In the genomic region with DNA sequence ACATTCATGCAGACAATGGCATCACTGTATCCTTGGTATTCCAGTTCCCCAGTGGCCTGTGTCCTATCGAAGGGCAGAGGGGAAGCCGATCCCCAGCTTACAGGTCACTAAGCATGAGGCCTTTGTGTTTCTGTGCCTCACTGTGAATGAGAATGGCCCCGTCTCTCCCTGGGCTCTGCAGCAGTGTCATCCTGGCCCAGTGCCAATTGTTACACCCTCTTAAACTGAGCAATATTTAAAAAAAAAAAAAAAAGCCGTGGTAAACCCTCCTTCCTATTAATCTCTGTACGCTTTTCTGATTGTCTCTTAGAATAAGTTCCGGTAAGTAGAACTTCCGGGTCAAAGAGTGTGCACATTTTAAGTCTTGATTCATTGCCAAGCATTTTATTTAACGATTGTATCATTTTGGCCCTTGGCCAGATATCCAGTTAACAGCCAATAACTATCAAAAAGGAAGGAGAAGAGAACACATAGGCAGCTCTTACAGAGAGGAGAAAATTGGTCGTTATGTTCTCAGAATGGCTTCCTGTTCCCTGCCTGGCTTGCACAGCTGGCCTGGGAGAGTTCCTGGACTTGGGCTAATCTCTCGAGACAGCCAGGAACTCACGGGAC, we compare ENCODE assay signal across 8 mouse cellular contexts.
A peak's percentile ranks its signal among the peaks of the same experiment; 100 is the strongest.
DNase-seq lines count a peak whose midpoint lies in the region; ATAC-seq and TF ChIP-seq lines count a peak whose summit lies in the region.

No protein-coding gene starts in this region.

- peaks cover 28% of the 10 kb centered on the region for H3K36me3 ChIP-seq in embryonic facial prominence, embryonic 14.5 days (ENCODE audit: control insufficient read depth, insufficient read depth, low read length)
- H3K36me3 ChIP-seq in heart, embryonic 15.5 days = peaks cover 11% of the 10 kb centered on the region; the same call in 1 of the 2 replicates
- peaks cover 21% of the 10 kb centered on the region; the same call in 1 of the 2 replicates for H3K36me3 ChIP-seq in midbrain, postnatal 0 days (ENCODE audit: insufficient read depth, low read length)

- no peak overlapping the region for H3K4me3 ChIP-seq in embryonic facial prominence, embryonic 14.5 days (ENCODE audit: low read depth, low read length)
- H3K4me3 ChIP-seq in heart, embryonic 15.5 days = no peak overlapping the region
- H3K4me3 ChIP-seq in midbrain, postnatal 0 days (ENCODE audit: low read depth, low read length) = no peak overlapping the region

- no peak for TF ChIP-seq CTCF in midbrain, postnatal 0 days (IDR thresholded peaks at IDR 0.05)

- H3K9me3 ChIP-seq in embryonic facial prominence, embryonic 14.5 days (ENCODE audit: control insufficient read depth, low read length) = no peaks in the 10 kb centered on the region
- H3K9me3 ChIP-seq in heart, embryonic 15.5 days (replicated peaks) = no peaks in the 10 kb centered on the region
- H3K9me3 ChIP-seq in midbrain, postnatal 0 days (ENCODE audit: low read length) = no peaks in the 10 kb centered on the region

- H3K27me3 ChIP-seq in embryonic facial prominence, embryonic 14.5 days (replicated peaks; ENCODE audit: control insufficient read depth, insufficient read depth, low read length) = no peaks in the 10 kb centered on the region
- H3K27me3 ChIP-seq in heart, embryonic 15.5 days = no peaks in the 10 kb centered on the region
- H3K27me3 ChIP-seq in midbrain, postnatal 0 days (ENCODE audit: insufficient read depth, low read length) = no peaks in the 10 kb centered on the region

- WGBS in embryonic facial prominence, embryonic 14.5 days = 34% methylated on average over 11 of the region's 11 CpGs
- WGBS in heart, embryonic 15.5 days = 18% methylated on average over 11 of the region's 11 CpGs
- WGBS in midbrain, postnatal 0 days = 29% methylated on average over 11 of the region's 11 CpGs

- H3K9ac ChIP-seq in embryonic facial prominence, embryonic 14.5 days (ENCODE audit: low read depth, low read length) = no peak overlapping the region
- no peak overlapping the region for H3K9ac ChIP-seq in heart, embryonic 15.5 days
- H3K9ac ChIP-seq in midbrain, postnatal 0 days (replicated peaks; ENCODE audit: low read length, poor library complexity, severe bottlenecking) = no peak overlapping the region

- ATAC-seq in embryonic facial prominence, embryonic 14.5 days (ENCODE audit: low read depth) = peak; percentile 84
- peak; percentile 70 for ATAC-seq in heart, embryonic 15.5 days (replicated peaks; ENCODE audit: insufficient number of reproducible peaks, insufficient read depth, low FRiP score, low read depth)
- peak; percentile 34; the same call in 1 of the 2 replicates for ATAC-seq in midbrain, postnatal 0 days (ENCODE audit: low FRiP score)

- DNase-seq in right cerebral cortex, postnatal 14 days = peak; percentile 31
- DNase-seq in right cerebral cortex, adult 18-20 months = no peak
- DNase-seq in embryonic facial prominence, embryonic 14.5 days (ENCODE audit: low spot score) = peak; percentile 77
- DNase-seq in kidney, postnatal 10 days = peak; percentile 77
- peak; percentile 60 for DNase-seq in midbrain, postnatal 0 days (ENCODE audit: low spot score)
- no peak for DNase-seq in natural killer cell, adult 2 months (ENCODE audit: low spot score in 2 of 2)
- no peak for DNase-seq in frontal cortex, postnatal 14 days (ENCODE audit: low spot score in 2 of 2)

- H3K4me1 ChIP-seq in embryonic facial prominence, embryonic 14.5 days (ENCODE audit: control insufficient read depth, insufficient read depth, low read length) = peaks cover 10% of the 10 kb centered on the region; the same call in 1 of the 2 replicates
- H3K4me1 ChIP-seq in heart, embryonic 15.5 days (replicated peaks) = peaks cover 30% of the 10 kb centered on the region
- H3K4me1 ChIP-seq in midbrain, postnatal 0 days (ENCODE audit: insufficient read depth, low read length) = no peaks in the 10 kb centered on the region

- H3K4me2 ChIP-seq in embryonic facial prominence, embryonic 14.5 days (ENCODE audit: low read depth, low read length) = no peak overlapping the region
- H3K4me2 ChIP-seq in heart, embryonic 15.5 days = no peak overlapping the region
- H3K4me2 ChIP-seq in midbrain, postnatal 0 days (ENCODE audit: low read depth, low read length, poor library complexity, severe bottlenecking) = no peak overlapping the region

- H3K27ac ChIP-seq in embryonic facial prominence, embryonic 14.5 days (replicated peaks; ENCODE audit: low read depth, low read length) = no peak overlapping the region
- H3K27ac ChIP-seq in heart, embryonic 15.5 days = peak overlapping the region; percentile 68
- no peak overlapping the region for H3K27ac ChIP-seq in midbrain, postnatal 0 days (ENCODE audit: low read depth, low read length)

Comparison
In these comparisons a context has a peak if more than half of its experiments do, and no peak if none do; other contexts are left out.
1. DNase-seq: peak in right cerebral cortex, postnatal 14 days (single experiment), embryonic facial prominence, embryonic 14.5 days (single experiment), kidney, postnatal 10 days (single experiment) and midbrain, postnatal 0 days (single experiment); none in right cerebral cortex, adult 18-20 months (single experiment), natural killer cell, adult 2 months (0 of 2) and frontal cortex, postnatal 14 days (0 of 2).
2. ATAC-seq: peak in every context shown above with its lines; median percentile 84 in embryonic facial prominence, embryonic 14.5 days; 70 in heart, embryonic 15.5 days; 34 in midbrain, postnatal 0 days.